Mouse (Mus musculus) mouse embryonic stem cell (cell line): ENCODE results near the gene Zfp365.

Experiments
- in situ Hi-C, 2 experiments: fragments of 300-500 bp; cut with MboI; formaldehyde crosslinking; loops; 1 replicate in 1 of 2; 3 replicates in 1 of 2; pipeline ENCODE4 v1.14.3; 2019 to 2020; ENCODE audit warnings: low sequenced_read_pairs in 2 of 2, low pct_unique_long_range_greater_than_20kb in 1 of 2, mixed read lengths in 1 of 2; ENCODE audit not compliant: unreplicated experiment in 1 of 2

Zfp365 gene

DNA sequence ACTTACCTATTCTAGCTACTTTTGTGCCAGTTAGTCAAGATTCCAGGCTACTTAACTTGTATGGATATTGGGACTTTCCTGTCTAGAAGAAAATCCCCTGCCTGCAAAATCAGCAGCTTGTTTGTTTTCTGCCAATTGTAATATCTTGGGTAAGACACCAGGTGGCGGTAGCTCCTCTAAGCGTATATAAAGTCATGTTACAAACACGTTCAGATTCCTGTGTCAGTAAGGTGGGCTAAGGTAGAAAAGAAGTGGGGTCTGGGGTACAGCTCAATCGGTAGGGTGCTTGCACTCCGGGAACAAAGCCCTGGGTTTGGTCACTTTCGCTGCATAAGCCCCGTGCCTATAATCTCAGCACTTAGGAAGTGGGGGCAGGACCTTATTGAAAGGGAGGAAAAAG, 50.1 kb downstream of the Zfp365 start:
- in situ Hi-C loops: no loop called here

DNA sequence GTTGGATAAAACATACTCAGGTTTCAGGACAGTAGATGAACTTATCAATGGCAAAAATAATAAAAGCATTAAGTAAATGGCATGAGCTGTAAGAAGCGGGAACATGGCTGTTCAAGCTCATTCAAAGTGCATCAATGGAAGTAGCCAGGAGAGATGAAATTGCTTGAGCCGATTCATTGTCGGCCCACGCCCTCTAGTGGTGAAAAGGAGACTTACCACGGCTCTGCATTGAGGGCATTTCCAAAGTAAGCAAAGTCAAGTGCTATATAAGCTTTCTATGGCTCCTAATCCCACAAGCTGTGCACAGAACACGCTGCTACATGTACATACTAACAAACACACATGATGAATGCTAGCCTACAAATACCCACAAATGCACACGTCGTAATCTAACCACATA, 53.6 kb downstream of the Zfp365 start:
- in situ Hi-C loops: no loop called here

DNA sequence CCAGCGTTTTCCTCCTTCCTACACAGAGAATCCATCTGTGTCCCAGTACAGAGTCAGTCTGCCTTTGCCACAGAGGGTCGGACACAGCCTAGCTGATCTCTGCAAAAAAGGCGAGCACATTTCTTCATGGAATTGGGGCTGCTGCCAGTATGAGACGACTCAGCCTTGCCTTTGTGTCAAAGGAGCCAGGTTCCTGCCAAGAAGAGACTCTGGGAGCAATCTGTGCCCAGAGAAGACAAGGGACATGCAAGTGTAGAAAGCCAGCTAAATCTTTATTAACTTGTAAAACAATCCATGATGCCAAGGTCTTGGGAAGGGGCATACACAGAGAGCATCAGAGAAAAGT, 54.9 kb downstream of the Zfp365 start:
- in situ Hi-C loops: no loop called here

DNA sequence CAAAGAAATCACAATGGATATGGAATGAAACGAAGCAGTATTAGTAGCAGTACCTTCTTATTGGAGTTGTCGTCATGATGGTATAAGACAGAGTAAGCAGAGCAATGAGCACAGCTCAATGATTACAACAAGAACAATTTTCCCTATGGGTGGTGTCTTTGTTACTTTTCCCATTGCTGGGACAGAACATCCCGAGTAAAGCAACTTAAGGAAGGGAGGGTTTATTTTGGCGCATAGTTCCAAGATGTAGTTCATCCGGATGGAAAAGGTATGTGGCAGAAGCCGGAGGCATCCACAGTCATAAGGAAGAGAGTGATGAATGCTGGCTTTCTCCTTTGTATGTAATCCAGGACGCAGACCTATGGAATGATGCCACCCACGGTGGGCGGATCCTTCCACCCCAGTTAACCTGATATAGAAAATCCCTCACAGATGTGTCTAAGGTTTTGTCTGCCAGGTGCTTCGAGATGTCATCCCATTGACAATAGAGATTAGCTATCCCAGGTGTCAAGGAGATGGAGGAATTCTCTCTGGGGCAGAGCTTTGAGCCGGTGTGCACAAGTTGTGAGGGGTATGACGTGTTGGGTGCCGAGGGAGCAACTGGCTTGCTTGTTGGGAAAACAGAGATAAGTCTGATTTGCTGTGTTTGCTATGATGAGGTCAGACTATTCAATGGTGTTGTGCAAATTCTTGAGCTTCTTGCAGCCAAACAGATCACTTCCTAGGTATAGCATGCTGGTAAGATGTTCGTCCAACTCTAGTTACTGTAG, 55.5 kb downstream of the Zfp365 start:
- in situ Hi-C loops: no loop called here

DNA sequence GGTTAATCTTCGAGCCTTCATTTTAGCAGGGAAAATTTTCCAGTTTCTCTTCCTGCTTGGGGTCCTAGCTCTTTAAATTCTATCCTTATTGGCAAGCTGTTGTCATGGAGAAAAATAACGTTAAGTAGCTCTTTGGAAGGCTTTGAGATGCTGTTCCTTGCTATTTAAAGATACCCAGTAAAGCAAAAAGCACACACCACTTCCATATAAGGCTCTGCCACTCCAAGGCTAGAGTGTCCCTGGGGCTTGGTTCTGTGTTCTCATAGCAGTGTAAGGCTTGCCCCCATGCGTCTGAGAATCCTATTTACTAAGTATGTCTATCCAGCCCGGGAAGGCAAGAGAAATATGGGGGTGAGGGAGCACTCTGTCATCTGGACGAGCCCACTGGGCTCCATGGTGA, 56.7 kb downstream of the Zfp365 start:
- in situ Hi-C loops: no loop called here

DNA sequence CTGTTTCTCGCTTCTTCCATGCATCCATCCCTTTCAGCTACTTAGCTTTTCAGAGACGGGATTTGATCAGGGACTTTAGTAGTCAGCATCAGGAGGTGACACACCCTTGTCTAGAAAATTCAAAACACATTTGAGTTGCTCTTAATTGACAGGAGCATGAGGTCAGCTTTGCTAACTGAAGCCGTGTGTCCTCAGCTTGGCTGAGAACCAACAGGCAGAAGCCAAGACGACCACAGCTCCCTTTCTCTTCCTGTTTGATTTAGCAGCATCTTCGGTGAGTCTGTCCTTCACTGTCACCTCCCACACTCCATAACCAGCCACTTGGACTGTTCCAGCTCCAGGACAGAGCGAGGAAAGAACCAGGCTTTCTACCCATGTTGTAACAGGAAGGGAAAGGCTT, 60.1 kb downstream of the Zfp365 start:
- in situ Hi-C loops: no loop called here

DNA sequence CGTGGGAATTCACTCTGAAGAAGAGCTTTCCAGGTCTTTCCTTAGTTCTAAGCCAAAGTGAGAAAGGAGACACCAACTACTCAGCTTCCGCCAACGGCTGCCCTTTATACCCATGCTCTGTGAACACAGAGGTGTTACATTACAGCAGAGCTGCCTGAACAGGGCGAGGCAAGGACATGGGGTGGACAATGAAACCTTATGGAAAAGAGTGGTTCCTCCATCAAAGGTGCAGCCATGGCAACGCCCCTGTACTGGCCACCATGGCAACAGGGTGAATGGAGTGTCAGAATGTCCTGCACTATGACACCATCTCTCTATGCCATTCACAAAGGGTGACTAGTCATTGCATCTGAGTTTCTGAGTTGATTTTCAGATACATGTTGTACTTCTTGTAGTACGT, 61.4 kb downstream of the Zfp365 start:
- in situ Hi-C loops: no loop called here

DNA sequence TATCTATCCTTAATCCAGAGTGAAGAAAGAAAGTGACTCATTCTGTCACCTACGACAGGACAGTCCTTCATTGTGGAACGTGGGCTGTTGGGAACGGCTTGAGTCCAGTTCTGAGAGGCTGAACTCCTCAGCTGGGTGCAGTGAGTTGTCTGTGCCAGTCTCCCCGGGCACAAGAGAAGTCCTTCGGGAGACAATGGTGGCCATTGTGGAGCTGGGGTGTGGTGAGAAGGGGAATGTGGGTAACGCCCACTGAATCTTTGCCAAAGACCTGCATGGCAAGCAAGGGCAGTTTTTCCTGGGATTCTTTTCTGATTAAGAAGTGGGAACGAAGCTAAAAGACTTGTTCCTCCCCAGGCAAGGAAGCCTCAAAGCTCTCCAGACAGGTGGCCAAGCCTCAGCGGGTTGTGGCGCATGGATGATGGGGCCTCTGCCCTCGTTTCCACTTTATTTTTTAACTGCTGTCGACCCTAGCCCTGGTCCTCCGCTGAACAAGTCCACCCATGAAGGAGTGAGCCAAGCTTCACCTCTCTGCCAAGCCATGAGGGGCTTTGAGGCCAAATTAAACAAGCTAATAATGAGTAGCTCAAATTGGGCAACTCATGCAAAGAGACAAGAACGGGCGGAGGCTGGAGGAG, 66.3 kb downstream of the Zfp365 start:
- in situ Hi-C loops: no loop called here

DNA sequence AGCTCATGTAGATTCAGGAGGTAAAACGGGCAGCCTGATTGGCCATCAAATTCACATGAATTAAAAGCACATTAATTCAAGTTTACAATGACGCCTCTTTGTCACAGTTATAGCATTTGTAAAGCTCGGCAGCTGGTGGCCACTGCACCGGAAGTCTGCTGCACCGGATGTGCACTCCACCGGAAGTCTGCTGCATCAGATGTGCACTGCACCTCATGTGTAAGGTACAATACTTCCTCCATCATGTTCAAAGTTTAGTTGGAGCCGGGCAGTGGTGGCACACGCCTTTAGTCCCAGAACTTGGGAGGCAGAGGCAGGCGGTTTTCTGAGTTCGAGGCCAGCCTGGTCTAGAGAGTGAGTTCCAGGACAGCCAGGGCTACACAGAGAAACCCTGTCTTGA, 70.9 kb downstream of the Zfp365 start:
- in situ Hi-C loops: no loop called here

DNA sequence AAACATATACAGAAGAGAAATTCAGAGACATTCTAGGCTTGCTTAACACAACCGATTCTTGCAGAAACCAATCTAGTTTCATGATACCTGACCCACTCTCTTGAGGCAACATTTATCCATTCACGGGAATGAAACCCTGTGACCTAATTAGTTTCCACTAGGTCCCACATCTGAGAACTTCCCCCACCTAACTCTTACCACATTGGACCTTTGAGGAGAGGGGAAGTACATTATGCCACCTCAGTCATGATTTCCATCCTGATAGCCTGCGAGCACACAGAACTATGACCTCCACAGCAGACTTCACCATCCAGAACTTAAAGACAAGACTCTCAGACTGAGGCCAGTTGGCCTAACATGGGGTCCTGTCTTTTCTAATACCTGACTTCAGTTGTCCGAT, 71.7 kb downstream of the Zfp365 start:
- in situ Hi-C loops: no loop called here

DNA sequence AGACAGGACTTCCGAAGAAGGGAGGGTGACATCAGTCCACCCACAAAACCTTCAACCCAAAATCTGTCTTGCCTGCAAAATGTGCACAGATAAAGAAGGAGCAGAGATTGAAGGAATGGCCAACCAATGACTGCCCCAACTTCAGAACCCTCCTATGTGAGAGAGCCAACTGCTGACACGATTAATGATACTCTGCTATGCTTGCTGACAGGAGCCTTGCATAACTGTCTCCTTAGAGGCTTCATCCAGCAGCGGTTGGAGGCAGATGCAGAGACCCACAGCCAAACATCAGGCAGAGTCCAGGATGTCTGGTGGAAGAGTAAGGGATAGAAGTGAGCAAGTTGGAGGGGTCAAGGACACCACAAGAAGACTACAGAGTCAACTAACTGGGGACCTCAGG, 73.3 kb downstream of the Zfp365 start:
- in situ Hi-C loops: no loop called here

DNA sequence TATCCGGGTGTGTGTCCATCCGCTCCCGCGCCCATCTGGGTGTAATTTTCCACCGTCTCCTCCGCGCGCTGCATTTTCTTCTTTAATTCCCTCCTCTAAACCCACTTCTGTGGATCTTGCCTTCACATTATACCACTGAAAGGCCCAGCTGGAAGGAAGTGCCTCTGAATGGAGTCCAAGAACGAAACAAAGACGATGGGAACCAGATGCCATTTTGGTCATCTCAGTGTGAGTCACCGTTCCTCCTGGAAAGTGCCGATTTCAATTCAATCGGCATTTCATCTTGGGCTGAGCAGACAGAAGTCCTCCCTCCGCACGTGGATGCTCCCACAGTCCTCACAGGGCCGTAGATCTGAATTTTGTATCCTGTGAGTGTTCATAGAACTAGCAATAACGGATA, 76.0 kb downstream of the Zfp365 start:
- in situ Hi-C loops: no loop called here
